Comparison of ENCODE assay signal across 21 mouse cellular contexts in genomic region chr7:79950236-79950635, GRCm38 (mm10). TPM values are rescaled to one million over a fixed set of nuclear protein-coding genes. Genes with fewer than 3 reads are reported as not detected.
DNase-seq lines count a peak whose midpoint lies in the region; ATAC-seq lines count a peak whose summit lies in the region.
"Had no signal": no experiment of that assay in that cellular context is flagged by ENCODE, and none has a peak within 500 bp of the region (broad histone marks: within the 10 kb centered on the region; RNA-seq: fewer than 3 reads in every experiment).

No protein-coding gene starts in this region.

- 0 out of 2 replicates have a peak overlapping the region, but pooled peaks have one; percentile 17 for H3K27ac ChIP-seq in lung, embryonic 16.5 days (ENCODE audit: low read length)
- no peak overlapping the region for H3K27ac ChIP-seq in hindbrain, embryonic 16.5 days (ENCODE audit: low read depth, low read length)
- H3K27ac ChIP-seq: embryonic facial prominence, embryonic 15.5 days; forebrain, embryonic 10.5 days; forebrain, embryonic 15.5 days; heart, embryonic 10.5 days; hindbrain, embryonic 13.5 days had no signal

- no peaks in the 10 kb centered on the region for H3K27me3 ChIP-seq in lung, embryonic 16.5 days (ENCODE audit: control insufficient read depth, insufficient read depth, low read depth, low read length)
- H3K27me3 ChIP-seq in hindbrain, embryonic 16.5 days (replicated peaks; ENCODE audit: control insufficient read depth, insufficient read depth, low read length): no peaks in the 10 kb centered on the region
- H3K27me3 ChIP-seq: embryonic facial prominence, embryonic 15.5 days; forebrain, embryonic 15.5 days; hindbrain, embryonic 13.5 days had no signal

- no peaks in the 10 kb centered on the region for H3K9me3 ChIP-seq in lung, embryonic 16.5 days (ENCODE audit: control insufficient read depth, low read length)
- no peaks in the 10 kb centered on the region for H3K9me3 ChIP-seq in hindbrain, embryonic 16.5 days (ENCODE audit: control insufficient read depth, low read length)
- H3K9me3 ChIP-seq: embryonic facial prominence, embryonic 15.5 days; forebrain, embryonic 10.5 days; forebrain, embryonic 15.5 days; heart, embryonic 10.5 days; hindbrain, embryonic 13.5 days had no signal

- intact Hi-C loops in heart, postnatal 25 days (cut with DNase I): no loop called here

- 0 out of 2 replicates have a peak, but pooled peaks cover 5% of the 10 kb centered on the region for H3K4me1 ChIP-seq in lung, embryonic 16.5 days (replicated peaks; ENCODE audit: control insufficient read depth, insufficient read depth, low read length)
- no peaks in the 10 kb centered on the region for H3K4me1 ChIP-seq in hindbrain, embryonic 16.5 days (ENCODE audit: control insufficient read depth, insufficient read depth, low read depth, low read length)
- H3K4me1 ChIP-seq: embryonic facial prominence, embryonic 15.5 days; forebrain, embryonic 10.5 days; forebrain, embryonic 15.5 days; heart, embryonic 10.5 days; hindbrain, embryonic 13.5 days had no signal

- no peak overlapping the region for H3K4me2 ChIP-seq in lung, embryonic 16.5 days (ENCODE audit: low read depth, low read length)
- no peak overlapping the region for H3K4me2 ChIP-seq in hindbrain, embryonic 16.5 days (ENCODE audit: low read length)
- H3K4me2 ChIP-seq: embryonic facial prominence, embryonic 15.5 days; forebrain, embryonic 15.5 days; hindbrain, embryonic 13.5 days had no signal

- no peak overlapping the region for H3K4me3 ChIP-seq in lung, embryonic 16.5 days (ENCODE audit: low read length)
- no peak overlapping the region for H3K4me3 ChIP-seq in hindbrain, embryonic 16.5 days (ENCODE audit: low read length)
- H3K4me3 ChIP-seq: embryonic facial prominence, embryonic 15.5 days; erythroblast, embryonic 14.5 days; forebrain, embryonic 10.5 days; forebrain, embryonic 15.5 days; heart, embryonic 10.5 days; hindbrain, embryonic 13.5 days had no signal

- H3K9ac ChIP-seq in lung, embryonic 16.5 days (ENCODE audit: low read length): no peak overlapping the region
- no peak overlapping the region for H3K9ac ChIP-seq in hindbrain, embryonic 16.5 days (ENCODE audit: low read depth, low read length)
- H3K9ac ChIP-seq: embryonic facial prominence, embryonic 15.5 days; forebrain, embryonic 15.5 days; hindbrain, embryonic 13.5 days had no signal

- WGBS in lung, embryonic 16.5 days: 46% methylated on average over 6 of the region's 6 CpGs
- WGBS in hindbrain, embryonic 16.5 days: 74% methylated on average over 6 of the region's 6 CpGs

- ATAC-seq in lung, embryonic 16.5 days (ENCODE audit: low read depth): peak; percentile 77
- ATAC-seq in hindbrain, embryonic 16.5 days: no peak
- ATAC-seq: forebrain, embryonic 15.5 days had no signal

- peak; percentile 25 for DNase-seq in kidney, postnatal 10 days
- DNase-seq in kidney, adult 18-20 months: no peak
- peak; percentile 54 to 60 for DNase-seq in lung, adult 18-20 months
- DNase-seq in lung, postnatal 25 days (ENCODE audit: low spot score): peak; percentile 47
- DNase-seq in heart, postnatal 25 days (ENCODE audit: low spot score): no peak
- no peak for DNase-seq in ovary, postnatal 14 days (ENCODE audit: low spot score)
- DNase-seq: adrenal gland, adult 2 months; adrenal gland, postnatal 25 days; cerebellum, adult 18-20 months; cerebellum, postnatal 10 days; gastrocnemius, postnatal 36 days; heart, adult 11 months; heart, postnatal 10 days had no signal

- no peaks in the 10 kb centered on the region for H3K36me3 ChIP-seq in lung, embryonic 16.5 days (ENCODE audit: control insufficient read depth, insufficient read depth, low read length)
- no peaks in the 10 kb centered on the region for H3K36me3 ChIP-seq in hindbrain, embryonic 16.5 days (ENCODE audit: control insufficient read depth, insufficient read depth, low read length)
- H3K36me3 ChIP-seq: embryonic facial prominence, embryonic 15.5 days; forebrain, embryonic 10.5 days; forebrain, embryonic 15.5 days; heart, embryonic 10.5 days; hindbrain, embryonic 13.5 days had no signal

RNA-seq across cellular contexts. Expression of gene Arpin, which starts 15.1 kb away (rescaled TPM):
- polyA plus RNA-seq in lung, embryonic 16.5 days (2015; fragmentation: Nextera tagmentation; extraction: Ambion mirVana): 27.7 and 28.4 TPM in 2 replicates
- total RNA-seq in heart, postnatal 25 days (2021): 10 to 100 TPM; 11.4 to 11.7 TPM
- polyA plus RNA-seq in hindbrain, embryonic 16.5 days (2015; fragmentation: Nextera tagmentation; extraction: Ambion mirVana): 19.6 and 21.0 TPM in 2 replicates
- polyA plus RNA-seq: erythroblast, embryonic 14.5 days had no signal

RNA-seq across cellular contexts. Expression of gene Ap3s2, which starts 29.8 kb away (rescaled TPM):
- 22.3 and 25.8 TPM in 2 replicates for polyA plus RNA-seq in lung, embryonic 16.5 days (2015; fragmentation: Nextera tagmentation; extraction: Ambion mirVana)
- total RNA-seq in heart, postnatal 25 days (2021): 10 to 100 TPM; 19.2 to 21.5 TPM
- 37.9 and 48.2 TPM in 2 replicates for polyA plus RNA-seq in hindbrain, embryonic 16.5 days (2015; fragmentation: Nextera tagmentation; extraction: Ambion mirVana)

Comparison
In these comparisons a context has a peak if more than half of its experiments do, and no peak if none do; other contexts are left out.
1. DNase-seq: peak in kidney, postnatal 10 days (single experiment), lung, adult 18-20 months (2 of 2) and lung, postnatal 25 days (single experiment); none in kidney, adult 18-20 months (single experiment), heart, postnatal 25 days (single experiment) and ovary, postnatal 14 days (single experiment).